Mouse (Mus musculus): ENCODE data around the gene Hip1.

- no peak for TF ChIP-seq POLR2A (IDR thresholded peaks at IDR 0.05; ENCODE audit: low read depth, low read length)
- no peak for TF ChIP-seq CTCF (IDR thresholded peaks at IDR 0.05; ENCODE audit: extremely low read depth, insufficient read depth, insufficient read length, insufficient replicate concordance)
Measured at GRCm38 (mm10) chr5:135368312-135368711, 176.6 kb downstream of the Hip1 start.

All from spleen, adult 2 months (tissue).